Mouse (Mus musculus) brown adipose tissue, adult 24 weeks (tissue): ENCODE data around the gene Ikbke. TPM values are rescaled to one million over a fixed set of nuclear protein-coding genes. Genes with fewer than 3 reads are reported as not detected.

Source experiments
- polyA plus RNA-seq: library from polyadenylated mRNA; stranded (reverse); fragments of >200 nt; gene quantifications from 2 replicates; pipeline ENCODE4 v1.2.4, GENCODE M21; 2012; ENCODE audit not compliant: missing spikeins, insufficient read depth, insufficient read length

Gene Ikbke
- polyA plus RNA-seq, 1 experiment: 1.0 TPM

Other genes starting within 250 kb of the Ikbke start
- 76.7 and 87.6 TPM in 2 replicates for gene Mapkapk2, start 181.8 kb downstream of the Ikbke start, polyA plus RNA-seq
- not detected in 2 replicates for gene Dyrk3, start 141.3 kb downstream of the Ikbke start, polyA plus RNA-seq
- gene Eif2d, start 126.4 kb downstream of the Ikbke start, polyA plus RNA-seq: 21.0 and 24.0 TPM in 2 replicates
- gene Rassf5, start 34.3 kb downstream of the Ikbke start, polyA plus RNA-seq: 0.50 and 0.99 TPM in 2 replicates
- 7.8 and 10.4 TPM in 2 replicates for gene Srgap2, start 247.7 kb upstream of the Ikbke start, polyA plus RNA-seq
- gene Fam72a, start 248.3 kb upstream of the Ikbke start, polyA plus RNA-seq: 0.79 and 1.7 TPM in 2 replicates